Mouse (Mus musculus) hindbrain, embryonic 15.5 days (tissue): ENCODE measurements at regions not wholly inside any gene's neighbourhood (a gene's known extent, or its start where the extent isn't known, plus 50 kb on each side); places are given as distances from the start of the nearest gene placed in this dataset.

ENCODE experiments used
- ATAC-seq: fragments of 200-750 bp; cut with Nextera tagmentation; 2 replicates; pipeline ENCODE4 v1.8.0; 2017; ENCODE audit warnings: low read depth, moderate number of reproducible peaks, moderate TSS enrichment; ENCODE audit not compliant: low FRiP score
- H3K27ac ChIP-seq: fragments of 300-500 bp; sonication (generic); replicated peaks from 2 replicates; pipeline ENCODE4 v1.5.1; 2015; ENCODE audit warnings: mild to moderate bottlenecking, inconsistent platforms
- H3K27me3 ChIP-seq: fragments of 300-500 bp; sonication (generic); 2 replicates; pipeline ENCODE4 v1.6.1; 2015; ENCODE audit warnings: control low read depth, inconsistent platforms
- H3K36me3 ChIP-seq: fragments of 300-500 bp; sonication (generic); 2 replicates; pipeline ENCODE4 v1.6.1; 2015; ENCODE audit warnings: control low read depth, inconsistent platforms
- H3K4me1 ChIP-seq: fragments of 300-500 bp; sonication (generic); replicated peaks from 2 replicates; pipeline ENCODE4 v1.6.1; 2015; ENCODE audit warnings: control low read depth, inconsistent platforms
- H3K4me2 ChIP-seq: fragments of 300-500 bp; sonication (generic); 2 replicates; pipeline ENCODE4 v1.6.1; 2015; ENCODE audit warnings: moderate library complexity, mild to moderate bottlenecking, inconsistent platforms
- H3K4me3 ChIP-seq: fragments of 300-500 bp; sonication (generic); 2 replicates; pipeline ENCODE4 v1.5.1; 2015; ENCODE audit warnings: mild to moderate bottlenecking, inconsistent platforms
- H3K9ac ChIP-seq: fragments of 300-500 bp; sonication (generic); 2 replicates; pipeline ENCODE4 v1.6.1; 2015; ENCODE audit warnings: inconsistent platforms
- H3K9me3 ChIP-seq: fragments of 300-500 bp; sonication (generic); 2 replicates; pipeline ENCODE4 v1.6.1; 2016; ENCODE audit warnings: control low read depth, inconsistent platforms
- WGBS: fragments of 180-500 bp; shearing (Covaris S2); methylation state at CpG from one replicate; pipeline ENCODE4 v1.1.7; 2015; 5-methylcytosine and 5-hydroxymethylcytosine counted together

DNA sequence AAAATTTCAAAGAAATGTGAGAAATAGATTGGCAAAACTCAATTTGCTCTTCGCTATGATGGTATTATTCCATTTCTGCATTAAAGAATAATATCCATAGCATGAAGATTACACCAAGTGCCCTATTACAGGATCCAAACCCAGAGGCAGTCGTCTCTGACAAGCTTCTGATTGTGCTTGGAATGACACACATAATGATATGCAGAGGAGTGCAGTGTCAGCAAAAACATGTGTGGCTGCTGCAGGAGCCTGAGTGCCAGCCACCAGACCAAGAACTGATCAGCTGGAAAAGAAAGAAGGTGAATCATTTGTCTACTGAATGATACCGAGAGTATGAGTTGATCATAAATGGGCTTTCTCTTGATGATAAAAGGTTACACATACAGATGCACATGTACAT is 137.3 kb downstream of the Il15 start:
- Histone ChIP-seq H3K4me2 (no peak overlapping the region), H3K4me1 (no peaks in the 10 kb centered on the region), H3K9ac (no peak overlapping the region), H3K4me3 (no peak overlapping the region), H3K27ac (no peak overlapping the region), H3K9me3 (no peaks in the 10 kb centered on the region), H3K27me3 (no peaks in the 10 kb centered on the region), H3K36me3 (no peaks in the 10 kb centered on the region)
- ATAC-seq: no peak
- WGBS: 74% methylated on average over 3 of the region's 3 CpGs

- Histone ChIP-seq H3K36me3 (no peaks in the 10 kb centered on the region), H3K27me3 (no peaks in the 10 kb centered on the region), H3K27ac (no peak overlapping the region), H3K9me3 (no peaks in the 10 kb centered on the region), H3K4me1 (no peaks in the 10 kb centered on the region), H3K9ac (no peak overlapping the region), H3K4me3 (no peak overlapping the region), H3K4me2 (no peak overlapping the region)
- no peak for ATAC-seq
- 73% methylated on average over 4 of the region's 4 CpGs for WGBS
These were observed 140.8 kb downstream of the Il15 start for GRCm38 (mm10) chr8:82262196-82262595.

- no peaks in the 10 kb centered on the region for H3K9me3 ChIP-seq
- 85% methylated on average over 1 of the region's 1 CpGs for WGBS
- no peak overlapping the region for H3K4me3 ChIP-seq
- H3K27ac ChIP-seq: no peak overlapping the region
- no peak overlapping the region for H3K4me2 ChIP-seq
- no peaks in the 10 kb centered on the region for H3K27me3 ChIP-seq
- H3K36me3 ChIP-seq: no peaks in the 10 kb centered on the region
- H3K9ac ChIP-seq: no peak overlapping the region
- no peaks in the 10 kb centered on the region for H3K4me1 ChIP-seq
- no peak for ATAC-seq
These were observed 142.4 kb downstream of the Il15 start for GRCm38 (mm10) chr8:82260613-82261012.

GRCm38 (mm10) chr8:82255815-82256214 is 147.2 kb downstream of the Il15 start:
- Histone ChIP-seq H3K9ac (no peak overlapping the region), H3K9me3 (no peaks in the 10 kb centered on the region), H3K27me3 (no peaks in the 10 kb centered on the region), H3K4me1 (no peaks in the 10 kb centered on the region), H3K4me2 (no peak overlapping the region), H3K27ac (no peak overlapping the region), H3K36me3 (no peaks in the 10 kb centered on the region), H3K4me3 (no peak overlapping the region)
- WGBS: 88% methylated on average over 2 of the region's 2 CpGs
- ATAC-seq: no peak

- Histone ChIP-seq H3K36me3 (no peaks in the 10 kb centered on the region), H3K27ac (no peak overlapping the region), H3K4me1 (no peaks in the 10 kb centered on the region), H3K4me2 (no peak overlapping the region), H3K9ac (no peak overlapping the region), H3K27me3 (no peaks in the 10 kb centered on the region), H3K9me3 (no peaks in the 10 kb centered on the region), H3K4me3 (no peak overlapping the region)
- no peak for ATAC-seq
These were observed 150.6 kb downstream of the Il15 start for GRCm38 (mm10) chr8:82252406-82252805.

DNA sequence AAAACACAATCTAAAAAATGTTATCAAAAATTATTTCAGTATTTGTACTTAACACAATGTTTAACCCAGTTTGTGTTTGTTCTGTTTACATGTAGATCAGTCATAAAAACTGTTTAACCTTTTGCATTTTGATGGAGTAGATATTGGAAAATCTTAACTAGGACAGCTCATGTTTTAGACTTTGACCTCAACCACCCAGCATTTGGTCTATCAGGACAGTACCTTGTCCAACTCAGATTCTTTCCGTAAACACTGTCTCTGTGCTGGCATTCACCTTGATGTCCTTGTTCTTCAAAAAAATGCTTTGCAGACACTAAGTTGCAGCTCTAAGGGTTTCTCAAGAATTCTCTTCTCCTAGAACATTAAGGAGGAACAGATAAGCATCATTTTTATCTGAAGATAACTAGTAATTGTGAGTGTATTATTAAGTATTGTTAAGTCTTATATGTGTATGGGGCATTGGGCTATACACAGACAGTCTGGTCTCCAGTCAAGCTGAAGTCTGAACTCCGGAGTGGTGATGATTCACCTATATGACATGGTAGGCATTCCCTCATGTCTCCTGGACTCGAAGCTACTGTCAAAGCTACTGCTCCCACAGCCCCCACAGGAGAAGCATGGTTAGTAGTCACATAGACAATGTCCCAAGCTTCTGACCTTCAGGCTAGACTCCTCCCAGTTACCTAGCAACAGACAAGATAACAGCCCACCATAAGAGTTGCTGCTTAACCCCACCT is 153.0 kb downstream of the Il15 start:
- H3K9ac ChIP-seq: no peak overlapping the region
- no peaks in the 10 kb centered on the region for H3K36me3 ChIP-seq
- no peaks in the 10 kb centered on the region for H3K4me1 ChIP-seq
- H3K9me3 ChIP-seq: no peaks in the 10 kb centered on the region
- no peak for ATAC-seq
- no peak overlapping the region for H3K4me2 ChIP-seq
- H3K27me3 ChIP-seq: no peaks in the 10 kb centered on the region
- H3K27ac ChIP-seq: no peak overlapping the region
- 89% methylated on average over 3 of the region's 3 CpGs for WGBS
- no peak overlapping the region for H3K4me3 ChIP-seq

GRCm38 (mm10) chr8:82244076-82244475 is 158.9 kb downstream of the Il15 start:
- H3K4me2 ChIP-seq: no peak overlapping the region
- ATAC-seq: no peak
- H3K27ac ChIP-seq: no peak overlapping the region
- H3K27me3 ChIP-seq: no peaks in the 10 kb centered on the region
- no peaks in the 10 kb centered on the region for H3K36me3 ChIP-seq
- no peak overlapping the region for H3K4me3 ChIP-seq
- no peaks in the 10 kb centered on the region for H3K4me1 ChIP-seq
- 82% methylated on average over 2 of the region's 2 CpGs for WGBS
- no peak overlapping the region for H3K9ac ChIP-seq
- no peaks in the 10 kb centered on the region for H3K9me3 ChIP-seq

GRCm38 (mm10) chr8:82229883-82230282 is 173.1 kb downstream of the Il15 start:
- H3K4me2 ChIP-seq: no peak overlapping the region
- 68% methylated on average over 2 of the region's 2 CpGs for WGBS
- H3K27ac ChIP-seq: no peak overlapping the region
- no peak for ATAC-seq
- H3K4me3 ChIP-seq: no peak overlapping the region
- H3K36me3 ChIP-seq: no peaks in the 10 kb centered on the region
- H3K27me3 ChIP-seq: no peaks in the 10 kb centered on the region
- no peak overlapping the region for H3K9ac ChIP-seq
- H3K4me1 ChIP-seq: no peaks in the 10 kb centered on the region
- H3K9me3 ChIP-seq: no peaks in the 10 kb centered on the region

DNA sequence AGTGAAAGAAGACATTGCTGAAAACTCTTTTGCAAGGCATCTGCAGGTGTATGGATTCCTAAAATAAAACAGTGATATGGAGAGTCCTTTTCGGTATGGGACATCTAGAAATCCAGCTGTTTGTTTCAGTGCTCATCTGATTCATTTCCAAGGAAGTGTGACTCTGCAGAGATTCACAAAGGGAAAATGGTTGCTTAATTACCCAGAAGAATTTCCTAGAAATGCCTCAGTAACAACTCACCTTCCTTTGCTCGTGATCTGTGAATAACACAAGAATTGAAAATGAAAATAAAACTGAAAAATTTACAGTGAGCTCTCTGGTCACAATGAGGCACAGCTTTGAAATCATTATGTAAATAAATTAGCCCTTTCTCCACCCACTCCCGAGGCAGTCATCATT is 201.3 kb downstream of the Il15 start:
- no peak overlapping the region for H3K27ac ChIP-seq

GRCm38 (mm10) chr8:82200176-82200575 is 202.8 kb downstream of the Il15 start:
- Histone ChIP-seq H3K27me3 (no peaks in the 10 kb centered on the region), H3K27ac (no peak overlapping the region), H3K4me2 (no peak overlapping the region), H3K4me1 (0 out of 2 replicates have a peak, but pooled peaks cover 3% of the 10 kb centered on the region), H3K4me3 (no peak overlapping the region), H3K9ac (no peak overlapping the region), H3K36me3 (no peaks in the 10 kb centered on the region), H3K9me3 (no peaks in the 10 kb centered on the region)
- no peak for ATAC-seq
- WGBS: 88% methylated on average over 3 of the region's 3 CpGs

More for the DNA sequence above, 201.3 kb downstream of the Il15 start:
- Histone ChIP-seq H3K4me2 (no peak overlapping the region), H3K36me3 (no peaks in the 10 kb centered on the region), H3K27me3 (no peaks in the 10 kb centered on the region), H3K4me1 (0 out of 2 replicates have a peak, but pooled peaks cover 3% of the 10 kb centered on the region), H3K4me3 (no peak overlapping the region), H3K9me3 (no peaks in the 10 kb centered on the region), H3K9ac (no peak overlapping the region)
- no peak for ATAC-seq
- 59% methylated on average over 3 of the region's 3 CpGs for WGBS

- Histone ChIP-seq H3K27ac (no peak overlapping the region), H3K27me3 (no peaks in the 10 kb centered on the region), H3K4me3 (no peak overlapping the region), H3K4me1 (no peaks in the 10 kb centered on the region), H3K9ac (no peak overlapping the region), H3K9me3 (no peaks in the 10 kb centered on the region), H3K36me3 (no peaks in the 10 kb centered on the region), H3K4me2 (no peak overlapping the region)
- ATAC-seq: peak; percentile 63
- WGBS: 67% methylated on average over 3 of the region's 3 CpGs
These were observed 206.5 kb downstream of the Il15 start for GRCm38 (mm10) chr8:82196504-82196903.

DNA sequence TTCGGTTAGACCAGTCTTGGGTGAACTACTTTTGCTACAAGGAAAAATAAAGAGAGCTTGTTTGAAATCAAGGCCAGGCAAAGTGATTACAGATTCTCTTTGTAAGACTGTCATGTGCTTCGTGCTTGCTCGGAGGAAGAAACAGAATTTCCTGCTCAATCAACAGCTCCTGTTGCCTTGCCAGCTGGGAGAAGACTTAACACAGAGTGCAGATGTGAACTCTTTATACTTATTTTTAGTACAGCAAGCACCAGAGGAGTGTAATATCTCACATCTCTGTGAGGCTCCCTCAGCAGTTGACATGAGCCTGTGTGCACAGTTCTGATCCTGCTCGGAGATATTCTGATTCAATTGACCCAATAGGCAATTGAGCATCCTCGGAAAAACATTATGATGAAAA is 207.9 kb downstream of the Il15 start:
- no peaks in the 10 kb centered on the region for H3K27me3 ChIP-seq
- no peaks in the 10 kb centered on the region for H3K9me3 ChIP-seq
- H3K9ac ChIP-seq: no peak overlapping the region
- 76% methylated on average over 5 of the region's 5 CpGs for WGBS
- no peaks in the 10 kb centered on the region for H3K36me3 ChIP-seq
- no peak overlapping the region for H3K4me3 ChIP-seq
- ATAC-seq: no peak
- H3K4me2 ChIP-seq: no peak overlapping the region
- no peaks in the 10 kb centered on the region for H3K4me1 ChIP-seq
- no peak overlapping the region for H3K27ac ChIP-seq

GRCm38 (mm10) chr8:82191011-82191410 is 212.0 kb downstream of the Il15 start:
- Histone ChIP-seq H3K27ac (no peak overlapping the region), H3K4me2 (no peak overlapping the region), H3K36me3 (no peaks in the 10 kb centered on the region), H3K9me3 (no peaks in the 10 kb centered on the region), H3K9ac (no peak overlapping the region), H3K27me3 (no peaks in the 10 kb centered on the region), H3K4me1 (no peaks in the 10 kb centered on the region), H3K4me3 (no peak overlapping the region)
- 94% methylated on average over 2 of the region's 2 CpGs for WGBS
- no peak for ATAC-seq
